Mouse (Mus musculus) megakaryocyte, embryonic 14.5 days (primary cell): ENCODE measurements around the gene Fmnl1.

Experiments
- FLI1 ChIP-seq: IDR thresholded peaks from 2 replicates; pipeline ENCODE4 v1.6.1; 2012; ENCODE audit warnings: low read length, inconsistent platforms, mixed read lengths
- GATA1 ChIP-seq: IDR thresholded peaks from 3 replicates; pipeline ENCODE4 v1.6.1; 2012; ENCODE audit warnings: mixed read lengths, low read length, inconsistent platforms, borderline replicate concordance

- TF ChIP-seq GATA1 (no peak), FLI1 (no peak)
These were observed 63.5 kb downstream of the Fmnl1 start for GRCm38 (mm10) chr11:103234447-103234846.
